Mouse (Mus musculus) megakaryocyte, embryonic 14.5 days (primary cell): Measurements from ENCODE around the gene Gm11127. TPM values are rescaled to one million over a fixed set of nuclear protein-coding genes. Genes with fewer than 3 reads are reported as not detected.
"Not testable (repeated sequence)": the region's sequence is repeated elsewhere in the genome, so short reads cannot be mapped to it uniquely, and the experiment has no call there.

ENCODE experiments used
- H3K27me3 ChIP-seq: replicated peaks from 2 replicates; pipeline ENCODE3; 2012; ENCODE audit warnings: inconsistent platforms
- H3K36me3 ChIP-seq: replicated peaks from 2 replicates; pipeline ENCODE3; 2012; ENCODE audit warnings: low read length, inconsistent platforms, mixed read lengths
- H3K4me1 ChIP-seq: 2 replicates; pipeline ENCODE4 v1.6.1; 2012; ENCODE audit warnings: inconsistent platforms
- H3K4me3 ChIP-seq: replicated peaks from 2 replicates; pipeline ENCODE3; 2012; ENCODE audit warnings: moderate library complexity, mild to moderate bottlenecking, inconsistent platforms
- H3K9me3 ChIP-seq: 2 replicates; pipeline ENCODE4 v1.6.1; 2012; ENCODE audit warnings: inconsistent platforms
- FLI1 ChIP-seq: IDR thresholded peaks from 2 replicates; pipeline ENCODE4 v1.6.1; 2012; ENCODE audit warnings: low read length, inconsistent platforms, mixed read lengths
- GATA1 ChIP-seq: IDR thresholded peaks from 3 replicates; pipeline ENCODE4 v1.6.1; 2012; ENCODE audit warnings: mixed read lengths, low read length, inconsistent platforms, borderline replicate concordance
- polyA plus RNA-seq: library from polyadenylated mRNA; stranded (reverse); fragments of >175 nt; gene quantifications from 2 replicates; pipeline ENCODE4 v1.2.3, GENCODE M21; 2012; ENCODE audit warnings: low replicate concordance; ENCODE audit not compliant: insufficient read depth

Gene Gm11127
- polyA plus RNA-seq, 1 experiment = 20.5 TPM

GRCm38 (mm10) chr17:36060829-36061228 lies 2.7 kb upstream of the Gm11127 start:
- Histone ChIP-seq H3K9me3 (no peaks in the 10 kb centered on the region), H3K4me1 (no peaks in the 10 kb centered on the region), H3K36me3 (no peaks in the 10 kb centered on the region), H3K27me3 (peaks cover 17% of the 10 kb centered on the region), H3K4me3 (no peak overlapping the region)
- TF ChIP-seq GATA1 = no peak
- TF ChIP-seq FLI1 = no peak

GRCm38 (mm10) chr17:36057927-36058326 lies 244 bp downstream of the Gm11127 start:
- H3K9me3 ChIP-seq, H3K4me3 ChIP-seq, H3K36me3 ChIP-seq, H3K4me1 ChIP-seq: not testable (repeated sequence)
- peaks cover 13% of the 10 kb centered on the region for H3K27me3 ChIP-seq

GRCm38 (mm10) chr17:36043286-36043685 lies 14.9 kb downstream of the Gm11127 start:
- H3K36me3 ChIP-seq = no peaks in the 10 kb centered on the region
- H3K4me3 ChIP-seq = peak overlapping the region; percentile 90
- TF ChIP-seq FLI1 = no peak
- no peak for TF ChIP-seq GATA1
- H3K4me1 ChIP-seq = peaks cover 8% of the 10 kb centered on the region
- H3K27me3 ChIP-seq = no peaks in the 10 kb centered on the region
- H3K9me3 ChIP-seq = no peaks in the 10 kb centered on the region

- not testable (repeated sequence) for H3K36me3 ChIP-seq, H3K27me3 ChIP-seq, H3K9me3 ChIP-seq, H3K4me1 ChIP-seq
- peak within 1 kb of the TSS; percentile 90 for H3K4me3 ChIP-seq
Observed at GRCm38 (mm10) chr17:36042610-36043169, 15.5 kb downstream of the Gm11127 start, which contains the start of the genes H2-T22 and Gm6034. H2-T22 (minus strand) TSS chr17:36042747. Gm6034 (plus strand) TSS chr17:36042961.

GRCm38 (mm10) chr17:36042055-36042454 lies 16.1 kb downstream of the Gm11127 start:
- H3K9me3 ChIP-seq, H3K27me3 ChIP-seq, H3K36me3 ChIP-seq, H3K4me1 ChIP-seq: not testable (repeated sequence)
- H3K4me3 ChIP-seq = peak overlapping the region; percentile 87

GRCm38 (mm10) chr17:36040604-36041003 lies 17.6 kb downstream of the Gm11127 start:
- not testable (repeated sequence) for H3K4me1 ChIP-seq, H3K27me3 ChIP-seq, H3K4me3 ChIP-seq, H3K9me3 ChIP-seq, H3K36me3 ChIP-seq

GRCm38 (mm10) chr17:36036126-36036525 lies 22.0 kb downstream of the Gm11127 start:
- not testable (repeated sequence) for H3K4me3 ChIP-seq, H3K27me3 ChIP-seq, H3K36me3 ChIP-seq, H3K9me3 ChIP-seq, H3K4me1 ChIP-seq

- Histone ChIP-seq H3K4me3 (peak overlapping the region; percentile 65), H3K4me1 (peaks cover 14% of the 10 kb centered on the region)
- H3K36me3 ChIP-seq, H3K9me3 ChIP-seq, H3K27me3 ChIP-seq: not testable (repeated sequence)
Observed at GRCm38 (mm10) chr17:36035010-36035638, 23.0 kb downstream of the Gm11127 start.

GRCm38 (mm10) chr17:36034524-36034923 lies 23.6 kb downstream of the Gm11127 start:
- H3K36me3 ChIP-seq, H3K27me3 ChIP-seq, H3K4me3 ChIP-seq, H3K9me3 ChIP-seq: not testable (repeated sequence)
- H3K4me1 ChIP-seq = peaks cover 16% of the 10 kb centered on the region

- Histone ChIP-seq H3K4me3 (peak within 1 kb of the TSS; percentile 92), H3K4me1 (peaks cover 33% of the 10 kb centered on the region), H3K36me3 (peaks cover 18% of the 10 kb centered on the region)
- H3K27me3 ChIP-seq, H3K9me3 ChIP-seq: not testable (repeated sequence)
Observed at GRCm38 (mm10) chr17:36032351-36032875, 25.8 kb downstream of the Gm11127 start, which contains the start of gene H2-T23. H2-T23 (minus strand) TSS chr17:36032855.

- not testable (repeated sequence) for H3K27me3 ChIP-seq, H3K9me3 ChIP-seq
- Histone ChIP-seq H3K36me3 (peaks cover 19% of the 10 kb centered on the region), H3K4me1 (peaks cover 33% of the 10 kb centered on the region), H3K4me3 (peak overlapping the region; percentile 92)
Observed at GRCm38 (mm10) chr17:36031583-36032331, 26.4 kb downstream of the Gm11127 start.

- not testable (repeated sequence) for H3K27me3 ChIP-seq, H3K9me3 ChIP-seq
- Histone ChIP-seq H3K36me3 (peaks cover 27% of the 10 kb centered on the region), H3K4me1 (peaks cover 41% of the 10 kb centered on the region), H3K4me3 (peak overlapping the region; percentile 87)
Observed at GRCm38 (mm10) chr17:36030703-36031582, 27.2 kb downstream of the Gm11127 start.

GRCm38 (mm10) chr17:36030046-36030702 lies 28.0 kb downstream of the Gm11127 start:
- H3K27me3 ChIP-seq, H3K9me3 ChIP-seq, H3K4me3 ChIP-seq: not testable (repeated sequence)
- peaks cover 49% of the 10 kb centered on the region for H3K4me1 ChIP-seq
- H3K36me3 ChIP-seq = peaks cover 30% of the 10 kb centered on the region
